Mouse (Mus musculus): ENCODE data around the gene Sema4g. TPM values are rescaled to one million over a fixed set of nuclear protein-coding genes. Genes with fewer than 3 reads are reported as not detected.

The Sema4g gene
- polyA plus RNA-seq, 1 experiment from 2014 or later: 7.1 TPM

- DNase-seq (ENCODE audit: low spot score) (peak; percentile 73), ATAC-seq (replicated peaks; ENCODE audit: low FRiP score) (0 out of 2 replicates have a peak, but pooled peaks have one; percentile 13)
- Histone ChIP-seq H3K4me3 (ENCODE audit: low read depth, low read length) (peak overlapping the region; percentile 42), H3K4me2 (ENCODE audit: low read depth, low read length, severe bottlenecking) (peak overlapping the region; percentile 90), H3K9ac (ENCODE audit: low read length) (peak overlapping the region; percentile 57), H3K36me3 (ENCODE audit: control insufficient read depth, insufficient read depth, low read length) (no peaks in the 10 kb centered on the region; the same call in 1 of the 2 replicates), H3K27ac (ENCODE audit: low read depth, low read length) (peak overlapping the region; percentile 96), H3K27me3 (ENCODE audit: control insufficient read depth, insufficient read depth, low read length) (no peaks in the 10 kb centered on the region), H3K4me1 (replicated peaks; ENCODE audit: control insufficient read depth, insufficient read depth, low read length) (peaks cover 29% of the 10 kb centered on the region), H3K9me3 (ENCODE audit: control insufficient read depth, low read length) (no peaks in the 10 kb centered on the region)
- under 1% methylated on average over 34 of the region's 34 CpGs for WGBS
Observed at GRCm38 (mm10) chr19:45015518-45016281, 26.8 kb downstream of the Sema4g start.

GRCm38 (mm10) chr19:45016341-45017215, 27.7 kb downstream of the Sema4g start:
- Histone ChIP-seq H3K4me3 (ENCODE audit: low read depth, low read length) (peak overlapping the region; percentile 42), H3K9ac (ENCODE audit: low read length) (peak overlapping the region; percentile 73), H3K27me3 (ENCODE audit: control insufficient read depth, insufficient read depth, low read length) (no peaks in the 10 kb centered on the region), H3K4me2 (ENCODE audit: low read depth, low read length, severe bottlenecking) (peak overlapping the region; percentile 90), H3K36me3 (ENCODE audit: control insufficient read depth, insufficient read depth, low read length) (no peaks in the 10 kb centered on the region; the same call in 1 of the 2 replicates), H3K9me3 (ENCODE audit: control insufficient read depth, low read length) (no peaks in the 10 kb centered on the region), H3K27ac (ENCODE audit: low read depth, low read length) (peak overlapping the region; percentile 96), H3K4me1 (replicated peaks; ENCODE audit: control insufficient read depth, insufficient read depth, low read length) (peaks cover 31% of the 10 kb centered on the region)
- no peak; the same call in 1 of the 2 replicates for ATAC-seq (replicated peaks; ENCODE audit: low FRiP score)
- peak; percentile 80 for DNase-seq (ENCODE audit: low spot score)
- 1% methylated on average over 17 of the region's 18 CpGs for WGBS

- no peaks in the 10 kb centered on the region for H3K27me3 ChIP-seq (ENCODE audit: control insufficient read depth, insufficient read depth, low read length)
- peaks cover 30% of the 10 kb centered on the region for H3K4me1 ChIP-seq (replicated peaks; ENCODE audit: control insufficient read depth, insufficient read depth, low read length)
- H3K4me3 ChIP-seq (ENCODE audit: low read depth, low read length): peak overlapping the region; percentile 42
- DNase-seq (ENCODE audit: low spot score) (peak; percentile 93), ATAC-seq (replicated peaks; ENCODE audit: low FRiP score) (peak; percentile 83)
- H3K9me3 ChIP-seq (ENCODE audit: control insufficient read depth, low read length): no peaks in the 10 kb centered on the region
- 0% methylated on average over 25 of the region's 27 CpGs for WGBS
- H3K36me3 ChIP-seq (ENCODE audit: control insufficient read depth, insufficient read depth, low read length): no peaks in the 10 kb centered on the region; the same call in 1 of the 2 replicates
- peak overlapping the region; percentile 73 for H3K9ac ChIP-seq (ENCODE audit: low read length)
- H3K27ac ChIP-seq (ENCODE audit: low read depth, low read length): peak overlapping the region; percentile 96
- H3K4me2 ChIP-seq (ENCODE audit: low read depth, low read length, severe bottlenecking): peak overlapping the region; percentile 90
Observed at GRCm38 (mm10) chr19:45017216-45017771, 28.4 kb downstream of the Sema4g start.

- H3K9ac ChIP-seq (ENCODE audit: low read length): peak overlapping the region; percentile 73
- H3K36me3 ChIP-seq (ENCODE audit: control insufficient read depth, insufficient read depth, low read length): peaks cover 4% of the 10 kb centered on the region; the same call in 1 of the 2 replicates
- H3K4me3 ChIP-seq (ENCODE audit: low read depth, low read length): peak overlapping the region; percentile 42
- H3K4me2 ChIP-seq (ENCODE audit: low read depth, low read length, severe bottlenecking): peak overlapping the region; percentile 90
- DNase-seq (ENCODE audit: low spot score) (peak; percentile 93), ATAC-seq (replicated peaks; ENCODE audit: low FRiP score) (peak; percentile 83)
- H3K27me3 ChIP-seq (ENCODE audit: control insufficient read depth, insufficient read depth, low read length): no peaks in the 10 kb centered on the region
- H3K4me1 ChIP-seq (replicated peaks; ENCODE audit: control insufficient read depth, insufficient read depth, low read length): peaks cover 28% of the 10 kb centered on the region
- H3K27ac ChIP-seq (ENCODE audit: low read depth, low read length): peak overlapping the region; percentile 96
- no peaks in the 10 kb centered on the region for H3K9me3 ChIP-seq (ENCODE audit: control insufficient read depth, low read length)
- WGBS: 0% methylated on average over 36 of the region's 48 CpGs
Observed at GRCm38 (mm10) chr19:45017909-45018308, 29.0 kb downstream of the Sema4g start.

- Histone ChIP-seq H3K4me1 (replicated peaks; ENCODE audit: control insufficient read depth, insufficient read depth, low read length) (peaks cover 28% of the 10 kb centered on the region), H3K27ac (ENCODE audit: low read depth, low read length) (peak overlapping the region; percentile 96)
- ATAC-seq (replicated peaks; ENCODE audit: low FRiP score): no peak
Observed at GRCm38 (mm10) chr19:45018351-45018831, 29.5 kb downstream of the Sema4g start.

GRCm38 (mm10) chr19:45020348-45020747, 31.4 kb downstream of the Sema4g start:
- H3K4me3 ChIP-seq (ENCODE audit: low read depth, low read length): no peak overlapping the region
- H3K27me3 ChIP-seq (ENCODE audit: control insufficient read depth, insufficient read depth, low read length): no peaks in the 10 kb centered on the region
- WGBS: 72% methylated on average over 6 of the region's 6 CpGs
- no peak overlapping the region; the same call in 1 of the 2 replicates for H3K9ac ChIP-seq (ENCODE audit: low read length)
- H3K36me3 ChIP-seq (ENCODE audit: control insufficient read depth, insufficient read depth, low read length): peaks cover 9% of the 10 kb centered on the region; the same call in 1 of the 2 replicates
- H3K4me1 ChIP-seq (replicated peaks; ENCODE audit: control insufficient read depth, insufficient read depth, low read length): peaks cover 22% of the 10 kb centered on the region
- no peak overlapping the region for H3K4me2 ChIP-seq (ENCODE audit: low read depth, low read length, severe bottlenecking)
- ATAC-seq (replicated peaks; ENCODE audit: low FRiP score) (no peak), DNase-seq (ENCODE audit: low spot score) (peak; percentile 54)
- no peaks in the 10 kb centered on the region for H3K9me3 ChIP-seq (ENCODE audit: control insufficient read depth, low read length)
- H3K27ac ChIP-seq (ENCODE audit: low read depth, low read length): no peak overlapping the region

More at GRCm38 (mm10) chr19:45018351-45018831, 29.5 kb downstream of the Sema4g start:
- peak; percentile 68 for DNase-seq (ENCODE audit: low spot score)
- peak overlapping the region; percentile 90 for H3K4me2 ChIP-seq (ENCODE audit: low read depth, low read length, severe bottlenecking)
- H3K9ac ChIP-seq (ENCODE audit: low read length): peak overlapping the region; percentile 73
- H3K9me3 ChIP-seq (ENCODE audit: control insufficient read depth, low read length): no peaks in the 10 kb centered on the region
- peak overlapping the region; percentile 42 for H3K4me3 ChIP-seq (ENCODE audit: low read depth, low read length)
- H3K27me3 ChIP-seq (ENCODE audit: control insufficient read depth, insufficient read depth, low read length): no peaks in the 10 kb centered on the region
- H3K36me3 ChIP-seq (ENCODE audit: control insufficient read depth, insufficient read depth, low read length): peaks cover 4% of the 10 kb centered on the region; the same call in 1 of the 2 replicates
- WGBS: under 1% methylated on average over 13 of the region's 13 CpGs

GRCm38 (mm10) chr19:45021362-45021761, 32.5 kb downstream of the Sema4g start:
- Histone ChIP-seq H3K4me1 (replicated peaks; ENCODE audit: control insufficient read depth, insufficient read depth, low read length) (peaks cover 13% of the 10 kb centered on the region), H3K9ac (ENCODE audit: low read length) (peak overlapping the region; percentile 1; the same call in 1 of the 2 replicates), H3K27ac (ENCODE audit: low read depth, low read length) (no peak overlapping the region), H3K9me3 (ENCODE audit: control insufficient read depth, low read length) (no peaks in the 10 kb centered on the region), H3K4me3 (ENCODE audit: low read depth, low read length) (no peak overlapping the region), H3K27me3 (ENCODE audit: control insufficient read depth, insufficient read depth, low read length) (no peaks in the 10 kb centered on the region), H3K4me2 (ENCODE audit: low read depth, low read length, severe bottlenecking) (no peak overlapping the region), H3K36me3 (ENCODE audit: control insufficient read depth, insufficient read depth, low read length) (peaks cover 17% of the 10 kb centered on the region)
- WGBS: 96% methylated on average over 15 of the region's 15 CpGs
- peak; percentile 51 for DNase-seq (ENCODE audit: low spot score)
- ATAC-seq (replicated peaks; ENCODE audit: low FRiP score): no peak

GRCm38 (mm10) chr19:45023993-45024392, 35.1 kb downstream of the Sema4g start:
- Histone ChIP-seq H3K9me3 (ENCODE audit: control insufficient read depth, low read length) (no peaks in the 10 kb centered on the region), H3K9ac (ENCODE audit: low read length) (no peak overlapping the region), H3K4me1 (replicated peaks; ENCODE audit: control insufficient read depth, insufficient read depth, low read length) (peaks cover 6% of the 10 kb centered on the region), H3K27me3 (ENCODE audit: control insufficient read depth, insufficient read depth, low read length) (no peaks in the 10 kb centered on the region), H3K4me3 (ENCODE audit: low read depth, low read length) (no peak overlapping the region), H3K27ac (ENCODE audit: low read depth, low read length) (no peak overlapping the region), H3K36me3 (ENCODE audit: control insufficient read depth, insufficient read depth, low read length) (peaks cover 23% of the 10 kb centered on the region), H3K4me2 (ENCODE audit: low read depth, low read length, severe bottlenecking) (no peak overlapping the region)
- 84% methylated on average over 11 of the region's 11 CpGs for WGBS
- no peak for DNase-seq (ENCODE audit: low spot score)
- 0 out of 2 replicates have a peak, but pooled peaks have one; percentile 26 for ATAC-seq (replicated peaks; ENCODE audit: low FRiP score)
